Mouse (Mus musculus): ENCODE measurements at regions not wholly inside any gene's neighbourhood (a gene's known extent, or its start where the extent isn't known, plus 50 kb on each side); places are given as distances from the start of the nearest gene placed in this dataset.

- no peak overlapping the region for H3K9ac ChIP-seq (replicated peaks; ENCODE audit: low read length)
- no peaks in the 10 kb centered on the region for H3K36me3 ChIP-seq (replicated peaks; ENCODE audit: control insufficient read depth, insufficient read depth, low read depth, low read length)
- no peak overlapping the region for H3K27ac ChIP-seq (replicated peaks; ENCODE audit: low read depth, low read length)
- no peak overlapping the region for H3K4me3 ChIP-seq (ENCODE audit: low read depth, low read length)
- H3K27me3 ChIP-seq (ENCODE audit: control insufficient read depth, insufficient read depth, low read length) = no peaks in the 10 kb centered on the region
- DNase-seq (ENCODE audit: low spot score) (no peak), ATAC-seq (replicated peaks; ENCODE audit: insufficient number of reproducible peaks, low FRiP score, low TSS enrichment, low read depth) (no peak)
- no peaks in the 10 kb centered on the region for H3K4me1 ChIP-seq (ENCODE audit: control insufficient read depth, insufficient read depth, low read length)
- H3K4me2 ChIP-seq (ENCODE audit: low read depth, low read length) = no peak overlapping the region
- no peaks in the 10 kb centered on the region for H3K9me3 ChIP-seq (replicated peaks; ENCODE audit: control insufficient read depth, low read length)
These were observed 147.2 kb upstream of the Supt20 start for GRCm38 (mm10) chr3:54545393-54545792.

- Histone ChIP-seq H3K4me2 (ENCODE audit: low read depth, low read length) (no peak overlapping the region), H3K36me3 (replicated peaks; ENCODE audit: control insufficient read depth, insufficient read depth, low read depth, low read length) (no peaks in the 10 kb centered on the region), H3K27ac (replicated peaks; ENCODE audit: low read depth, low read length) (no peak overlapping the region), H3K4me3 (ENCODE audit: low read depth, low read length) (no peak overlapping the region), H3K9ac (replicated peaks; ENCODE audit: low read length) (no peak overlapping the region), H3K27me3 (ENCODE audit: control insufficient read depth, insufficient read depth, low read length) (no peaks in the 10 kb centered on the region), H3K4me1 (ENCODE audit: control insufficient read depth, insufficient read depth, low read length) (no peaks in the 10 kb centered on the region), H3K9me3 (replicated peaks; ENCODE audit: control insufficient read depth, low read length) (no peaks in the 10 kb centered on the region)
- DNase-seq (ENCODE audit: low spot score) (no peak), ATAC-seq (replicated peaks; ENCODE audit: insufficient number of reproducible peaks, low FRiP score, low TSS enrichment, low read depth) (no peak)
- 76% methylated on average over 9 of the region's 9 CpGs for WGBS
These were observed 140.7 kb upstream of the Supt20 start for GRCm38 (mm10) chr3:54551908-54552307.

DNA sequence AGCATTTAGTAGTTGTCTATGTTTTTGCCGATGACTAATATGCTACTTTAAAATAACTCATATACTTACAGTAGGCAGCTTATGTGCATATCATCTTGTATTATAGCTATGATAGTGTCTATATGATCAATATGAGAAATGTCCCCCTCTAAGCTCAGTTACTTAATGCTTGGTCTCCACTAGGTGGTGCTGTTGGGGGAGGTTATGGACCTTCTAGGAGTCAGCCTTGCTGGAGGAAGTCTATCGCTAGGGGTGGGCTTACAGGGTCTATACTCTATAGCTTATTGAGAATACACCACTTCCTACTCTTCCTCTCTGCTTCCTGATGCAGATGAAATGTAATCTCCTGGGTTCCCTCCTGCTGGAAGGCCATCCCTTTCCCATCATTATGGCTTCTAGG, 136.7 kb upstream of the Supt20 start:
- no peaks in the 10 kb centered on the region for H3K9me3 ChIP-seq (replicated peaks; ENCODE audit: control insufficient read depth, low read length)
- 0 out of 2 replicates have a peak, but pooled peaks cover 2% of the 10 kb centered on the region for H3K4me1 ChIP-seq (ENCODE audit: control insufficient read depth, insufficient read depth, low read length)
- H3K4me3 ChIP-seq (ENCODE audit: low read depth, low read length) = no peak overlapping the region
- no peak overlapping the region for H3K9ac ChIP-seq (replicated peaks; ENCODE audit: low read length)
- WGBS = 94% methylated on average over 2 of the region's 2 CpGs
- DNase-seq (ENCODE audit: low spot score) = no peak
- no peaks in the 10 kb centered on the region for H3K36me3 ChIP-seq (replicated peaks; ENCODE audit: control insufficient read depth, insufficient read depth, low read depth, low read length)
- no peak overlapping the region for H3K4me2 ChIP-seq (ENCODE audit: low read depth, low read length)
- H3K27ac ChIP-seq (replicated peaks; ENCODE audit: low read depth, low read length) = no peak overlapping the region
- ATAC-seq (replicated peaks; ENCODE audit: insufficient number of reproducible peaks, low FRiP score, low TSS enrichment, low read depth) = no peak
- H3K27me3 ChIP-seq (ENCODE audit: control insufficient read depth, insufficient read depth, low read length) = no peaks in the 10 kb centered on the region

DNA sequence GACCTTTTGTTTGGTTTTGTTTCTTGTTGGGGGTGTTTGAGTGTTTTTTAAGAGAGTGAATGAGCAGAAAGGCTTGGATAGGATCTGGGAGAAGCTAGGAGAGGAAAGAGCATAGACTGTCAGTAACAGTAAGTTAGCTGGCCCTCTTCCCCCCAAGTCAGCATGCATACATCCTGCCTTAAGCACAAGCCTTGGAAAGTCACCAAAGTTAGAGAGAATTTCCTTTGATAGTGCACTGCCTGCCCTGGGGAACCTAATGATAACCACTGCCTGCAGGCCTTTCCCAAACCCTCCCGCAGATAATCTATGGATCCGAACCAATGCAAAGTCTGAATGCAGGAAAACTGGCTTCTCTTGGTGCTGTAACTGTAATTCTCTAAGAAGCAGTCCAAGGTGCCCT, 133.6 kb upstream of the Supt20 start:
- Histone ChIP-seq H3K27me3 (ENCODE audit: control insufficient read depth, insufficient read depth, low read length) (no peaks in the 10 kb centered on the region), H3K4me2 (ENCODE audit: low read depth, low read length) (no peak overlapping the region), H3K4me1 (ENCODE audit: control insufficient read depth, insufficient read depth, low read length) (0 out of 2 replicates have a peak, but pooled peaks cover 2% of the 10 kb centered on the region), H3K9ac (replicated peaks; ENCODE audit: low read length) (no peak overlapping the region), H3K9me3 (replicated peaks; ENCODE audit: control insufficient read depth, low read length) (no peaks in the 10 kb centered on the region), H3K4me3 (ENCODE audit: low read depth, low read length) (no peak overlapping the region), H3K27ac (replicated peaks; ENCODE audit: low read depth, low read length) (no peak overlapping the region), H3K36me3 (replicated peaks; ENCODE audit: control insufficient read depth, insufficient read depth, low read depth, low read length) (no peaks in the 10 kb centered on the region)
- WGBS = 75% methylated on average over 2 of the region's 2 CpGs
- DNase-seq (ENCODE audit: low spot score) = no peak
- no peak for ATAC-seq (replicated peaks; ENCODE audit: insufficient number of reproducible peaks, low FRiP score, low TSS enrichment, low read depth)

- H3K4me1 ChIP-seq (ENCODE audit: control insufficient read depth, insufficient read depth, low read length) = 0 out of 2 replicates have a peak, but pooled peaks cover 2% of the 10 kb centered on the region
- 83% methylated on average over 2 of the region's 2 CpGs for WGBS
- H3K27me3 ChIP-seq (ENCODE audit: control insufficient read depth, insufficient read depth, low read length) = no peaks in the 10 kb centered on the region
- H3K9ac ChIP-seq (replicated peaks; ENCODE audit: low read length) = no peak overlapping the region
- ATAC-seq (replicated peaks; ENCODE audit: insufficient number of reproducible peaks, low FRiP score, low TSS enrichment, low read depth) (no peak), DNase-seq (ENCODE audit: low spot score) (no peak)
- no peaks in the 10 kb centered on the region for H3K36me3 ChIP-seq (replicated peaks; ENCODE audit: control insufficient read depth, insufficient read depth, low read depth, low read length)
- H3K4me2 ChIP-seq (ENCODE audit: low read depth, low read length) = no peak overlapping the region
- H3K9me3 ChIP-seq (replicated peaks; ENCODE audit: control insufficient read depth, low read length) = no peaks in the 10 kb centered on the region
- H3K4me3 ChIP-seq (ENCODE audit: low read depth, low read length) = no peak overlapping the region
- H3K27ac ChIP-seq (replicated peaks; ENCODE audit: low read depth, low read length) = 0 out of 2 replicates have a peak overlapping the region, but pooled peaks have one; percentile 29
These were observed 133.1 kb upstream of the Supt20 start for GRCm38 (mm10) chr3:54559527-54559926.

DNA sequence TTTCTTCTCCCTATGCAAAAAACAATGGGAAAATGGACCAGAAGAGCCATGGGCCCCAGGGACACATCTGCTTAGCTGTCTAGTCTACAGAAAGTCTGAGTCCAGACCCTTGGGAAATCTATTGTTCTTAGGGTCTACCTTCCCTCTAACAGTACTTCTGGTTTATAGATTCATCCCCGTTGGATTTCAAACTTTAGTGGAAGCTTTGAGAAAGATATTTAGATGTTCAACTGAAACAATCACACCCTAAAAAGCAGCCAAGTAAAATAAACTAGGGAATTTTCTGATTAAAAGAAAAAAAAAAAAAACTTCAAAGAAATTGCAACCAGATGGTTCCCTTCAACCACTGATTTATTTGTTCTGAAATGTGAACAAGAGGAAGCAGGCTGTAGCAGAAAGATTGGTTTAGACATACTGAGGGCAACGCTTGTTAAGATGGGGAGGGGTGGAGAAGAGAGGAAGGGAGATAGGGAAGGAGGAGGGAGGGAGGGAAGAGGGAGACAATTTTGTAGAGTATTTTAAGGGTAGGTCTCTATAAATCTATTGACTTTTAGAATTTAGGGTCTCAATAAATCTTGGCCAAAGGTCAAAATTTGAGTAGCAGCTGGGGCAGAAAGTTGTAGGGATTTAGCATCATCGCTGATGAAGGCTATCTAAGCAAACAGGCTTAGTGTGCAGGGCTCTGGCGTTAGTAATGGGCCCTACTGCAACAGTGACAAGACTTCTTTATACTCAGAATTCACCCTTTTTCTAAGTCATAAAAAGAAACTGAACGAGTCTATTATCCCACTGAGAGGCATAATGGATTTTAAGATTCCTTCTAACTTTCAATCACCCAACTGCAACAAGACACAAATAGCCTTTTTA, 132.3 kb upstream of the Supt20 start:
- H3K36me3 ChIP-seq (replicated peaks; ENCODE audit: control insufficient read depth, insufficient read depth, low read depth, low read length) = no peaks in the 10 kb centered on the region
- H3K4me1 ChIP-seq (ENCODE audit: control insufficient read depth, insufficient read depth, low read length) = 0 out of 2 replicates have a peak, but pooled peaks cover 2% of the 10 kb centered on the region
- H3K9me3 ChIP-seq (replicated peaks; ENCODE audit: control insufficient read depth, low read length) = no peaks in the 10 kb centered on the region
- 45% methylated on average over 5 of the region's 5 CpGs for WGBS
- no peaks in the 10 kb centered on the region for H3K27me3 ChIP-seq (ENCODE audit: control insufficient read depth, insufficient read depth, low read length)
- H3K9ac ChIP-seq (replicated peaks; ENCODE audit: low read length) = no peak overlapping the region
- DNase-seq (ENCODE audit: low spot score) (peak; percentile 59), ATAC-seq (replicated peaks; ENCODE audit: insufficient number of reproducible peaks, low FRiP score, low TSS enrichment, low read depth) (0 out of 2 replicates have a peak, but pooled peaks have one; percentile 48)
- 0 out of 2 replicates have a peak overlapping the region, but pooled peaks have one; percentile 29 for H3K27ac ChIP-seq (replicated peaks; ENCODE audit: low read depth, low read length)
- no peak overlapping the region for H3K4me3 ChIP-seq (ENCODE audit: low read depth, low read length)
- no peak overlapping the region for H3K4me2 ChIP-seq (ENCODE audit: low read depth, low read length)

DNA sequence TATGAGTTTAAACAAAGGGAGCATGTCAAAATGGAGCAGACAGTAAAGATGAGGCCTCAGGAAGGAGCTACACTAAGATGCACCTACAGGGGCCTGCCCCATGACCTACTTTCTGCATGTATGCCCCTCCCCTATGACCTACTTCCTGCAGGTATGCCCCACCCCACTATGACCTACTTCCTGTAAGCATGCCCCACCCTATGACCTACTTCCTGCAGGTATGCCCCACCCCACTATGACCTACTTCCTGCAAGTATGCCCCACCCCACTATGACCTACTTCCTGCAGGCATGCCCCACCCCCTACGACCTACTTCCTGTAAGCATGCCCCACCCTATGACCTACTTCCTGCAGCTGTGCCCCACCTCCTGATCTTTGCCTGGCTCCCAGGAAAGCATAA, 125.3 kb upstream of the Supt20 start:
- H3K9me3 ChIP-seq (replicated peaks; ENCODE audit: control insufficient read depth, low read length) = no peaks in the 10 kb centered on the region
- ATAC-seq (replicated peaks; ENCODE audit: insufficient number of reproducible peaks, low FRiP score, low TSS enrichment, low read depth) (no peak), DNase-seq (ENCODE audit: low spot score) (no peak)
- no peaks in the 10 kb centered on the region for H3K4me1 ChIP-seq (ENCODE audit: control insufficient read depth, insufficient read depth, low read length)
- H3K4me3 ChIP-seq (ENCODE audit: low read depth, low read length) = no peak overlapping the region
- H3K36me3 ChIP-seq (replicated peaks; ENCODE audit: control insufficient read depth, insufficient read depth, low read depth, low read length) = no peaks in the 10 kb centered on the region
- H3K9ac ChIP-seq (replicated peaks; ENCODE audit: low read length) = no peak overlapping the region
- H3K4me2 ChIP-seq (ENCODE audit: low read depth, low read length) = no peak overlapping the region
- H3K27me3 ChIP-seq (ENCODE audit: control insufficient read depth, insufficient read depth, low read length) = no peaks in the 10 kb centered on the region
- WGBS = 91% methylated on average over 1 of the region's 1 CpGs
- H3K27ac ChIP-seq (replicated peaks; ENCODE audit: low read depth, low read length) = no peak overlapping the region

- no peaks in the 10 kb centered on the region for H3K9me3 ChIP-seq (replicated peaks; ENCODE audit: control insufficient read depth, low read length)
- no peaks in the 10 kb centered on the region for H3K36me3 ChIP-seq (replicated peaks; ENCODE audit: control insufficient read depth, insufficient read depth, low read depth, low read length)
- no peaks in the 10 kb centered on the region for H3K27me3 ChIP-seq (ENCODE audit: control insufficient read depth, insufficient read depth, low read length)
- H3K27ac ChIP-seq (replicated peaks; ENCODE audit: low read depth, low read length) = no peak overlapping the region
- no peak overlapping the region for H3K9ac ChIP-seq (replicated peaks; ENCODE audit: low read length)
- no peak for ATAC-seq (replicated peaks; ENCODE audit: insufficient number of reproducible peaks, low FRiP score, low TSS enrichment, low read depth)
- no peak overlapping the region for H3K4me3 ChIP-seq (ENCODE audit: low read depth, low read length)
- no peaks in the 10 kb centered on the region for H3K4me1 ChIP-seq (ENCODE audit: control insufficient read depth, insufficient read depth, low read length)
- no peak overlapping the region for H3K4me2 ChIP-seq (ENCODE audit: low read depth, low read length)
- DNase-seq (ENCODE audit: low spot score) = no peak
- WGBS = 93% methylated on average over 5 of the region's 5 CpGs
These were observed 124.5 kb upstream of the Supt20 start for GRCm38 (mm10) chr3:54568096-54568495.

All from embryonic facial prominence, embryonic 11.5 days (tissue).